Mouse (Mus musculus): ENCODE results near the gene Yjefn3. TPM values are rescaled to one million over a fixed set of nuclear protein-coding genes. Genes with fewer than 3 reads are reported as not detected.
A peak's percentile ranks its signal among the peaks of the same experiment; 100 is the strongest.

Gene Yjefn3
- polyA plus RNA-seq, 1 experiment from 2014 or later: 8.7 TPM

DNA sequence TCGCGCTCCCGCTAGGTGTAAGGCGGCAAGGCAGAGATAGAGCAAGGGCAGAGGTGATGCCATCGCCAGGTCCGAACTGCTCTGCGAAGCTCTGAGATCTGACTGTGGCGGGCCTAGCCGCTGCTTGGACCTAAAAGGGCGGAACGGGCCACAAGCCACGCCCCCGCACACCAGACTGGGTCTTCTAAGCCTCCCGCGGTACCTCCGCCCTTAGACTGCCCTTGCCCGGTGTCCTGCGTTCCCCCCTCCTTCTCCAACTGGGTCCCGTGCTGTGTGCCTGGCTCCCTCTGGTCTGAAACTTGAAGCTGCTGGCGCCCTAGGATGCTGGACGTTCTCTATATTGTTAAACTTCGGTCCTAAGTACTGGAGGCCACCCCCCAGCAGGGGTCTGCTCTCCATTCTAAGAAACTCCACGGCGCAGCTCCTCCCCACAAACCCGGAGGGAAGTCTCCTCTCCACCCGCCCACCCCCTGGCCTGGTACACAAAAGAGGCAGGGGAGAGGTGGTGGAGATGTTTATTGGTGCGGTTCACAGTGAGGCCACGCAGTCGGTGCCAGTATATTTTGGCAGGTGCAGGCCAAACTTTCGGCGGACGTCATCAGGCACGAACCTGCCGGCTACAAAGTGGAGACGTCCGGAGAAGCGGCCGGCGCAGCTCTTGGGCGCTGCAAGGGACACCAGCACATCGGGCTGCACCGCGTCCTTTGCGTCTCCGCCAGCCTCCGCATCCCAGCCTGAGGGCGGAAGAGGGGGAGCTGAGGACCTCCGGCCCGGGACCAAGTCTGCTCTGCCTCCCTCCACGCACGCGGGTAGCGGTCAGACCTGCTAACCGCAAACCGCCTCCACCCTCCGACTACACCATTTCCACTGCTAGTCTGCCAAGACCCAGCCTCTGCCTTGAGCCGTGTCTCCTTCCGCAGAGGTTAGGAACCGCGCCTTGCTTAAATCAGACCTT, 14.9 kb downstream of the Yjefn3 start, which contains the start of gene Cilp2:
Gene Cilp2, minus strand, starts transcription at position 399 of the 955 bp plus-strand sequence.
- Histone ChIP-seq H3K4me1 (ENCODE audit: control insufficient read depth, insufficient read depth, low read length) (peaks cover 25% of the 10 kb centered on the region), H3K36me3 (ENCODE audit: control insufficient read depth, insufficient read depth) (no peaks in the 10 kb centered on the region), H3K9me3 (replicated peaks; ENCODE audit: control insufficient read depth, low read length) (no peaks in the 10 kb centered on the region), H3K9ac (ENCODE audit: low read length) (peak within 1 kb of the TSS; percentile 46), H3K4me2 (ENCODE audit: low read depth, low read length) (peak within 1 kb of the TSS; percentile 61), H3K4me3 (ENCODE audit: low read length) (peak within 1 kb of the TSS; percentile 47), H3K27me3 (ENCODE audit: control insufficient read depth, insufficient read depth, low read length) (peaks cover 80% of the 10 kb centered on the region), H3K27ac (ENCODE audit: low read length) (no peak within 1 kb of the TSS)
- WGBS: 2% methylated on average over 59 of the region's 60 CpGs
- no peak for ATAC-seq (replicated peaks; ENCODE audit: extremely low read depth, insufficient read depth, low FRiP score)

DNA sequence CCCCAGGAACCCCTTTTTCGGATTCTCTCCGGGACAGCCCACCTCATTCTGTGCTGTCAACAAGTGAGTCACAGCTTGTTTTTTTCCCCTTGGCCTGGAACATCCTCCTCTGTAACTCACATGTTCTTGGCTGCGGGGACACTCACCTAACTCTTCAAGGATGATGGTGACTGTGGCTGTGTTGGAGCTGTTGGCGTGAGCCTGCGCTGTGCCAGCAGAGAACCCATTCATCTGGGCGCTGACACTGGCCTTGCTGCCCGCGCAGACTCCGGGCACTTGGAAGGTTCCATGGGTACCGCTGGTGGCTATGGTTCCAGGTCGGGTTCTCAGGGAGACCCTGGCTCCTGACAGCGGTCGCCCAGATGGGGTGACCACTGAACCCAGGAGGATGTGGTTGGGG, 18.4 kb downstream of the Yjefn3 start:
- Histone ChIP-seq H3K36me3 (ENCODE audit: control insufficient read depth, insufficient read depth) (no peaks in the 10 kb centered on the region), H3K4me2 (ENCODE audit: low read depth, low read length) (no peak overlapping the region), H3K4me3 (ENCODE audit: low read length) (no peak overlapping the region), H3K9me3 (replicated peaks; ENCODE audit: control insufficient read depth, low read length) (no peaks in the 10 kb centered on the region), H3K27me3 (ENCODE audit: control insufficient read depth, insufficient read depth, low read length) (peaks cover 100% of the 10 kb centered on the region), H3K9ac (ENCODE audit: low read length) (no peak overlapping the region), H3K27ac (ENCODE audit: low read length) (no peak overlapping the region), H3K4me1 (ENCODE audit: control insufficient read depth, insufficient read depth, low read length) (peaks cover 36% of the 10 kb centered on the region)
- no peak for ATAC-seq (replicated peaks; ENCODE audit: extremely low read depth, insufficient read depth, low FRiP score)
- 56% methylated on average over 13 of the region's 13 CpGs for WGBS

DNA sequence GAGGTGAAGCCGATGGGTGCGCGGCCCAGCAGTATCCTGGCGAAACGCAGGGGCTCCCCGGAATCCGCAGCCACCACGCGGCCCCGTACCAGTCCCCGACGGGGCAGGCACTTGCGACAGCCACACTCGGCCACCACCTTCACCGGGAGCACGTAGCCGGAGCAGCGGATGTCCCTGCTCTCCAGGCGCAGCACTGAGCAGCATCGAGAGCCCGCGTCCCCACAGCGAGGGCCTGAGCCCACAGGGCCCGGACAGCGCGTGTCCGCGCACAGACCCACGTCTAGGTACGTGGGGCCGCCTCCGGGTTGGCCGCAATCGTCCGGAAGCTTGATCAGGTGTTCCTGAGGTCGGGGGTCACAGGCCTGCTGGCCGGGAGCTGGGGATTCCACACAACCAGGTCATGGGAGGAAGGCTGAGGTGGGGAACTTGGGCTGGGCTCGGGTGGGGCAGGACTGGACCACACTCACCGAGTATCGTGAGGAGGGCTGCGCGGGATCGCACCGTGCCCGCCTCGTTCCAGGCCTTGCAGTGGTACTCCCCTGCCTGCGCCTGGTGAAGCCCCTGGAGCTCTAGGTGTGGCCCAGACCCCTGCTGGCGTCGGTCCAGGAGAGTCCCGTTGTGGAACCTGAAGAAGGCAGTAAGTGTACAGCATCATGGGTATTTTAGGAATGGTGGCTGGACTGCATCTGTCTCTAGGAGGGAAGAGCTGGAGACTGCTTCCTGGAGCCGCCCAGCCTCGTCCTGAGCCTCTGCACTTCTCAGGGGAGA, 19.5 kb downstream of the Yjefn3 start:
- 18% methylated on average over 52 of the region's 52 CpGs for WGBS
- peaks cover 25% of the 10 kb centered on the region for H3K4me1 ChIP-seq (ENCODE audit: control insufficient read depth, insufficient read depth, low read length)
- peaks cover 90% of the 10 kb centered on the region for H3K27me3 ChIP-seq (ENCODE audit: control insufficient read depth, insufficient read depth, low read length)
- H3K4me3 ChIP-seq (ENCODE audit: low read length): no peak overlapping the region
- H3K4me2 ChIP-seq (ENCODE audit: low read depth, low read length): no peak overlapping the region
- H3K36me3 ChIP-seq (ENCODE audit: control insufficient read depth, insufficient read depth): no peaks in the 10 kb centered on the region
- H3K27ac ChIP-seq (ENCODE audit: low read length): no peak overlapping the region
- H3K9ac ChIP-seq (ENCODE audit: low read length): no peak overlapping the region; the same call in 1 of the 2 replicates
- no peaks in the 10 kb centered on the region for H3K9me3 ChIP-seq (replicated peaks; ENCODE audit: control insufficient read depth, low read length)
- ATAC-seq (replicated peaks; ENCODE audit: extremely low read depth, insufficient read depth, low FRiP score): no peak

DNA sequence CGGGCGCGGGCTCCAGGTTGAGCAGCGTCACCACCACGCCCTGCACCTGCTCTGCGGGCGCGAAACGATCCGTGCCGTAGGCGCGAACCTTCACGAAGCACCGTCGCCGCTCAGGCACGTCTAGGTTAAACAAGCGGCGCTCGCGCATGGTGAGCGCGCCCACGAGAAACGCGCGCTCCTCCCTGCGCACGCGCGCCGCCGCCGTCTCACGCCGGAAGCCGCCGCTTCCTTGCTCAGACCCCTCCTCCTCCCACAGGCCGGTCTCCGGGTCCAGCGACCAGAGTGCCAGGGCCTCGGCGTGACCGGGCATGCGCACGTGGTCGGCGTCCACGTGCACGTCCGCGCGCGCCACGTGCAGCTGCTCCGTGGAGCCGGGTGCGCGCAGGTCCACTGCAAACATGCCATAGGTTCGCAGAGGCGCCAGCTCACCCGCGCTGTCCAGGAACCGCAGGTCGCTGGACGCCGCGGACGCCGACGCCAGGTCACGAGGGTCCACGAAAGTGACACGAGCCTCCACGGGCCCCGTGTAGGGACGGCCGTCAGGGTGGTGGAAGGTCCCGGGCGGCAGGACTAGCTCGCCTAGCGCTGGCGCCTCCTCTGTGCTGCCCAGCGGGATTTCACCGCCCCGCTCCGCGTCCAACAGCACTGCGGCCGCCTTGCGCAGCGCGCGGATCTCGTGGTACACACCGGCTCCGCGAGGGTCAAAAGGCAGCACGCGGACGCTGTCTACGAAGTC, 20.3 kb downstream of the Yjefn3 start:
- no peaks in the 10 kb centered on the region for H3K9me3 ChIP-seq (replicated peaks; ENCODE audit: control insufficient read depth, low read length)
- H3K4me3 ChIP-seq (ENCODE audit: low read length): peak overlapping the region; percentile 49
- H3K9ac ChIP-seq (ENCODE audit: low read length): peak overlapping the region; percentile 2; the same call in 1 of the 2 replicates
- 6% methylated on average over 102 of the region's 103 CpGs for WGBS
- no peak overlapping the region for H3K27ac ChIP-seq (ENCODE audit: low read length)
- no peaks in the 10 kb centered on the region for H3K36me3 ChIP-seq (ENCODE audit: control insufficient read depth, insufficient read depth)
- peak; percentile 21; the same call in 1 of the 2 replicates for ATAC-seq (replicated peaks; ENCODE audit: extremely low read depth, insufficient read depth, low FRiP score)
- H3K27me3 ChIP-seq (ENCODE audit: control insufficient read depth, insufficient read depth, low read length): peaks cover 84% of the 10 kb centered on the region
- peaks cover 18% of the 10 kb centered on the region for H3K4me1 ChIP-seq (ENCODE audit: control insufficient read depth, insufficient read depth, low read length)
- peak overlapping the region; percentile 61 for H3K4me2 ChIP-seq (ENCODE audit: low read depth, low read length)

- no peak for ATAC-seq (replicated peaks; ENCODE audit: extremely low read depth, insufficient read depth, low FRiP score)
- H3K27ac ChIP-seq (ENCODE audit: low read length): no peak overlapping the region
- no peaks in the 10 kb centered on the region for H3K9me3 ChIP-seq (replicated peaks; ENCODE audit: control insufficient read depth, low read length)
- peak overlapping the region; percentile 61 for H3K4me2 ChIP-seq (ENCODE audit: low read depth, low read length)
- no peak overlapping the region for H3K9ac ChIP-seq (ENCODE audit: low read length)
- peaks cover 78% of the 10 kb centered on the region for H3K27me3 ChIP-seq (ENCODE audit: control insufficient read depth, insufficient read depth, low read length)
- WGBS: 19% methylated on average over 79 of the region's 79 CpGs
- peak overlapping the region; percentile 49 for H3K4me3 ChIP-seq (ENCODE audit: low read length)
- H3K4me1 ChIP-seq (ENCODE audit: control insufficient read depth, insufficient read depth, low read length): peaks cover 11% of the 10 kb centered on the region; the same call in 1 of the 2 replicates
- no peaks in the 10 kb centered on the region for H3K36me3 ChIP-seq (ENCODE audit: control insufficient read depth, insufficient read depth)
Measured at GRCm38 (mm10) chr8:69881261-69881865, 21.1 kb downstream of the Yjefn3 start.

- no peaks in the 10 kb centered on the region for H3K9me3 ChIP-seq (replicated peaks; ENCODE audit: control insufficient read depth, low read length)
- peak overlapping the region; percentile 61 for H3K4me2 ChIP-seq (ENCODE audit: low read depth, low read length)
- H3K4me3 ChIP-seq (ENCODE audit: low read length): peak overlapping the region; percentile 49
- no peak overlapping the region for H3K9ac ChIP-seq (ENCODE audit: low read length)
- H3K36me3 ChIP-seq (ENCODE audit: control insufficient read depth, insufficient read depth): no peaks in the 10 kb centered on the region
- H3K27me3 ChIP-seq (ENCODE audit: control insufficient read depth, insufficient read depth, low read length): peaks cover 72% of the 10 kb centered on the region
- no peak overlapping the region for H3K27ac ChIP-seq (ENCODE audit: low read length)
- WGBS: 11% methylated on average over 37 of the region's 37 CpGs
- ATAC-seq (replicated peaks; ENCODE audit: extremely low read depth, insufficient read depth, low FRiP score): no peak
- H3K4me1 ChIP-seq (ENCODE audit: control insufficient read depth, insufficient read depth, low read length): peaks cover 11% of the 10 kb centered on the region; the same call in 1 of the 2 replicates
Measured at GRCm38 (mm10) chr8:69880841-69881240, 21.7 kb downstream of the Yjefn3 start.

DNA sequence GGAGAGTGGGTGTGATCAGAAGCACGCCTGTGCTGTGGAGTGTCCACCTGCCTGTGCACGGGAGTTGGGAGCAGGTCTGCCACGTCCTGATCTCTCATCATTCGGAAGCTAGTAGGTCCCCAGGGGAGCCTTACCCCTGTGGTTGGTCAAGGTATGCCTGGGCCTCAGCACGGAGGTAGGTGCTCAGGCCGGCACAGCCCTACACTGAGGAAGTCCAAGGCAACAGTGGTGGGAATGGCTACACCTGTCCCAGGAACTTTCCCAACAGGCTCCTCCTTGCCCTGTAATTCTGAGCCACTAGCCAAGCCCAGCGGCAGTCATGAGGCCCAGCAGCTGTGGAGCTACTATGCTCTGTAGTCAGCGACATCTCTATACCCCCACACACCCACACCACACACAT, 22.8 kb downstream of the Yjefn3 start:
- H3K4me3 ChIP-seq (ENCODE audit: low read length): no peak overlapping the region
- peaks cover 61% of the 10 kb centered on the region for H3K27me3 ChIP-seq (ENCODE audit: control insufficient read depth, insufficient read depth, low read length)
- no peaks in the 10 kb centered on the region for H3K36me3 ChIP-seq (ENCODE audit: control insufficient read depth, insufficient read depth)
- H3K4me2 ChIP-seq (ENCODE audit: low read depth, low read length): no peak overlapping the region
- H3K9me3 ChIP-seq (replicated peaks; ENCODE audit: control insufficient read depth, low read length): no peaks in the 10 kb centered on the region
- H3K27ac ChIP-seq (ENCODE audit: low read length): no peak overlapping the region
- peaks cover 11% of the 10 kb centered on the region; the same call in 1 of the 2 replicates for H3K4me1 ChIP-seq (ENCODE audit: control insufficient read depth, insufficient read depth, low read length)
- H3K9ac ChIP-seq (ENCODE audit: low read length): no peak overlapping the region
- no peak for ATAC-seq (replicated peaks; ENCODE audit: extremely low read depth, insufficient read depth, low FRiP score)
- 58% methylated on average over 8 of the region's 8 CpGs for WGBS

GRCm38 (mm10) chr8:69877992-69878391, 24.5 kb downstream of the Yjefn3 start:
- H3K27ac ChIP-seq (ENCODE audit: low read length): no peak overlapping the region
- H3K36me3 ChIP-seq (ENCODE audit: control insufficient read depth, insufficient read depth): no peaks in the 10 kb centered on the region
- H3K4me1 ChIP-seq (ENCODE audit: control insufficient read depth, insufficient read depth, low read length): peaks cover 11% of the 10 kb centered on the region; the same call in 1 of the 2 replicates
- no peak for ATAC-seq (replicated peaks; ENCODE audit: extremely low read depth, insufficient read depth, low FRiP score)
- H3K4me2 ChIP-seq (ENCODE audit: low read depth, low read length): no peak overlapping the region
- H3K9me3 ChIP-seq (replicated peaks; ENCODE audit: control insufficient read depth, low read length): no peaks in the 10 kb centered on the region
- 67% methylated on average over 3 of the region's 3 CpGs for WGBS
- no peak overlapping the region for H3K4me3 ChIP-seq (ENCODE audit: low read length)
- H3K27me3 ChIP-seq (ENCODE audit: control insufficient read depth, insufficient read depth, low read length): peaks cover 46% of the 10 kb centered on the region
- no peak overlapping the region for H3K9ac ChIP-seq (ENCODE audit: low read length)

Measured in heart, embryonic 16.5 days (tissue).